Mouse (Mus musculus): ENCODE measurements around the gene Mrpl58. TPM values are rescaled to one million over a fixed set of nuclear protein-coding genes. Genes with fewer than 3 reads are reported as not detected.
A peak's percentile ranks its signal among the peaks of the same experiment; 100 is the strongest.

The Mrpl58 gene
- polyA plus RNA-seq, 1 experiment from 2014 or later = 162 TPM

DNA sequence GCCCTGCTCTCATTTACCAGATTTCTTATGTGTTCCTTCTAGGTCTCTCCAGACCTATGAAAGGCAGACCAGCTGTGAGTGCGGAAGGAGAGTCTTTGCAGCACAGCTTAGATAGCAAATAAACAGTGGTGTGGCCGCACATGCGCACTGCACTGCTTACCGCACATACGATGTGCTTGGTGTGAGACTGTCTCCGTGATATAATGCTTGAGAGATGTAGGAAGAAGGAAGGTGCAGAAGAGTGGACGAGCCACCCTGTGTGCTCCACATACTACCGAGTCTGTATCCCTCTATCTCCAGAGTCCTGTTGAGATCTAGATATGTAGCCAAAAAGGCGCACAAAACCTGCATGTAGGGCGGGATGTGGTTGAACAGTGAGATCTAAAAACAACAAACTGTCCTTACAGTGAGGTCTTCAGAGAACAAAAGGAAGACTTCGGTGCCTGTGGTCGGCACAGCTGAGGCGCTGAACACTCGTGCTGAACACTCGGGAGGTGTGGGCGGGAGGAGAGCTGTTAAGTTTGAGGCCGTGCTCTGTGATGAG, 3.4 kb downstream of the Mrpl58 start:
- H3K9ac ChIP-seq = no peak overlapping the region
- no peak for ATAC-seq (ENCODE audit: insufficient number of reproducible peaks, low FRiP score)
- WGBS = 86% methylated on average over 17 of the region's 17 CpGs

DNA sequence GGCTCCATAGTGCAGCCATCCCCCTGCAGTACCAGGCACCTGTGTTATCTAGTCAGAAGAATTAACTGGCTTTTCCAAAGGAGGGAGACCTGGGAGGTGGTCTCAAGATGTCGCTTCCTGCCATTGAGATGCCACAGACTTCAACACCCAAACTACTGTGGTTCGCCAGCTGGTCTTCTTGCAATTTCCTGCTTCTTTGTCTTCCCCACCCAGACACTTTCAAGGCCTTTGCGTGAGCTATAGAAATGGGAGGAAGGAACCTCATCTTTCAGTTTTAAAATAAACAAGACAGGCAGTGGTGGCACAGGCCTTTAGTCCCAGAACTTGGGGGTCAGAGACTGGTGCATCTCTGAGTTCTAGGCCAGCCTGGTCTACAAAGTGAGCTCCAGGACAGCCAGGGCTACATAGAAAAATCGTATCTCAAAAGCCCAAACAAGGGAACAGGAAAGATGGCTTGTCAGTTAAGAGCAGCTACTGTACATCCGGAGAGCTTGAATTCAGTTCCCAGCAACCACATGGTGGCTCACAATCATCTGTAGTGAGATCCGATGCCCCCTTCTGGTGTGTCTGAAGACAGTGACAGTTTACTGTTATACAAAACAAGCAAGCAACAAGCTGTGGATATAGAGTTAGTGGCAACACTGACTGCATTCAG, 4.8 kb downstream of the Mrpl58 start:
- ATAC-seq (ENCODE audit: insufficient number of reproducible peaks, low FRiP score) = no peak

More for the DNA sequence above, 3.4 kb downstream of the Mrpl58 start:
- Histone ChIP-seq H3K4me2 (no peak overlapping the region), H3K9me3 (replicated peaks) (no peaks in the 10 kb centered on the region), H3K4me3 (no peak overlapping the region), H3K27ac (ENCODE audit: poor library complexity, severe bottlenecking) (no peak overlapping the region), H3K36me3 (peaks cover 51% of the 10 kb centered on the region), H3K27me3 (replicated peaks) (no peaks in the 10 kb centered on the region), H3K4me1 (replicated peaks) (peaks cover 16% of the 10 kb centered on the region)

DNA sequence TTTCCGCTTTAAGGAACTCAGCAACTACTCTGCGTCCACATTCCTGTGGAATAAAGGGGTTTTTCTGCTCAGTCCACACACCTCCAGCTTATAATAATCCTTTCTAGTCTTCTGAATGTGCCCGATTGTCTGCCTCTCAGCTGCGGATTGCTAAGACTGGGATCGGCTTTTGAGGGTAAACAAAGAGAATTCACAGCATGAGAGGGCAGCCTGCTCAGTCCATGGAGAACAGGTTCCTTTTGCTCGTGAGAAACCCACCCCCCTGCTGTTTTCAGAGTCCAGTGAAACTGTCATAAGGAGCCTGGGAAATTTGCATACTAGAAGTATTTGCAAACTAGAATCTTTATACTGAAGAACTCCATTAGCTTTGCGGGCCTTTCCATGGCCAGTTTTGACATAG, 6.0 kb downstream of the Mrpl58 start:
- WGBS = 87% methylated on average over 7 of the region's 7 CpGs
- Histone ChIP-seq H3K4me2 (no peak overlapping the region), H3K36me3 (peaks cover 51% of the 10 kb centered on the region), H3K4me3 (no peak overlapping the region), H3K4me1 (replicated peaks) (peaks cover 18% of the 10 kb centered on the region), H3K9ac (no peak overlapping the region), H3K9me3 (replicated peaks) (no peaks in the 10 kb centered on the region), H3K27me3 (replicated peaks) (no peaks in the 10 kb centered on the region), H3K27ac (ENCODE audit: poor library complexity, severe bottlenecking) (no peak overlapping the region)
- no peak for ATAC-seq (ENCODE audit: insufficient number of reproducible peaks, low FRiP score)

More for the DNA sequence above, 4.8 kb downstream of the Mrpl58 start:
- H3K27me3 ChIP-seq (replicated peaks) = no peaks in the 10 kb centered on the region
- 0 out of 2 replicates have a peak overlapping the region, but pooled peaks have one; percentile 15 for H3K27ac ChIP-seq (ENCODE audit: poor library complexity, severe bottlenecking)
- WGBS = 71% methylated on average over 6 of the region's 6 CpGs
- peaks cover 19% of the 10 kb centered on the region for H3K4me1 ChIP-seq (replicated peaks)
- H3K36me3 ChIP-seq = peaks cover 51% of the 10 kb centered on the region
- H3K4me3 ChIP-seq = no peak overlapping the region
- no peak overlapping the region for H3K9ac ChIP-seq
- no peak overlapping the region for H3K4me2 ChIP-seq
- no peaks in the 10 kb centered on the region for H3K9me3 ChIP-seq (replicated peaks)

DNA sequence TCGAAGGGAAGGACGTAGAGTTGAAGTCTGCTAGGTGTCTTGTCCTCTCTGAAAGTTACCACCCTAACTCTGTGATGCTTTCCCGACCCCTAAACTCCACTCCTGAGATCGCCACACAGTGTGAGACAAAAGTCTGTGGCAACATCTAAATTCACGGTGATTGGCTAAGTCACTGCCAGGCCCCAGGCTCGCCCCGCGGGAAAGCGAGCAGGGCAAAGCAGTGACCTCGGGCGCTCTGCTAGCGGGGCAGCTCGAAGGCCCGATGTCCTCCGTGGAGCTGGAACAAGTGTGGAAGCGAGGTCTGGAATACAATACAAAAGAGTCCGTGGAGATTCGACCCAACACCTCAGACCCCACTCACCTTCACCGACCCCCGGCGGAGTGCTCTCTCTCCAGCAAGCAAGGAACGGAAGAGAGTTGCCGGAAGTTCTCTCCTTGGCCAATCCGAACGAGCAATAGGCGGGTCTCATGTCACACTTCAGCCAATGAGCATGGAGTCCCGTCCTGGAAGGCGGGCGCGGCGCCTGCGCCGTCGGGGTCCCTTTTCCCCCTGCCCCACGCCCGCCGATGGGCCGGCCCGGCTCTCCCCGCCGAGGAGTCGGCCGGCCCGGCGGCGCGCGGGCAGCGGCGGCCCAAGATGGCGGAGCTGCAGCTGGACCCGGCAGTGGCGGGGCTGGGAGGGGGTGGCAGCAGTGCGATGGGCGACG, 16.1 kb downstream of the Mrpl58 start, which contains the start of the genes Atp5h and Kctd2:
Gene Atp5h, minus strand, starts transcription at position 432 of the 707 bp plus-strand sequence.
Gene Kctd2, plus strand, starts transcription at position 598 of the 707 bp plus-strand sequence.
- Histone ChIP-seq H3K27ac (ENCODE audit: poor library complexity, severe bottlenecking) (peak within 1 kb of the TSS; percentile 92), H3K9ac (peak within 1 kb of the TSS; percentile 100), H3K27me3 (replicated peaks) (no peaks in the 10 kb centered on the region), H3K4me1 (replicated peaks) (peaks cover 58% of the 10 kb centered on the region), H3K4me2 (peak within 1 kb of the TSS; percentile 97), H3K9me3 (replicated peaks) (no peaks in the 10 kb centered on the region), H3K36me3 (peaks cover 52% of the 10 kb centered on the region), H3K4me3 (peak within 1 kb of the TSS; percentile 99)
- whole genome bisulfite sequencing = under 1% methylated on average over 53 of the region's 56 CpGs
- peak; percentile 98 for ATAC-seq (ENCODE audit: insufficient number of reproducible peaks, low FRiP score)

DNA sequence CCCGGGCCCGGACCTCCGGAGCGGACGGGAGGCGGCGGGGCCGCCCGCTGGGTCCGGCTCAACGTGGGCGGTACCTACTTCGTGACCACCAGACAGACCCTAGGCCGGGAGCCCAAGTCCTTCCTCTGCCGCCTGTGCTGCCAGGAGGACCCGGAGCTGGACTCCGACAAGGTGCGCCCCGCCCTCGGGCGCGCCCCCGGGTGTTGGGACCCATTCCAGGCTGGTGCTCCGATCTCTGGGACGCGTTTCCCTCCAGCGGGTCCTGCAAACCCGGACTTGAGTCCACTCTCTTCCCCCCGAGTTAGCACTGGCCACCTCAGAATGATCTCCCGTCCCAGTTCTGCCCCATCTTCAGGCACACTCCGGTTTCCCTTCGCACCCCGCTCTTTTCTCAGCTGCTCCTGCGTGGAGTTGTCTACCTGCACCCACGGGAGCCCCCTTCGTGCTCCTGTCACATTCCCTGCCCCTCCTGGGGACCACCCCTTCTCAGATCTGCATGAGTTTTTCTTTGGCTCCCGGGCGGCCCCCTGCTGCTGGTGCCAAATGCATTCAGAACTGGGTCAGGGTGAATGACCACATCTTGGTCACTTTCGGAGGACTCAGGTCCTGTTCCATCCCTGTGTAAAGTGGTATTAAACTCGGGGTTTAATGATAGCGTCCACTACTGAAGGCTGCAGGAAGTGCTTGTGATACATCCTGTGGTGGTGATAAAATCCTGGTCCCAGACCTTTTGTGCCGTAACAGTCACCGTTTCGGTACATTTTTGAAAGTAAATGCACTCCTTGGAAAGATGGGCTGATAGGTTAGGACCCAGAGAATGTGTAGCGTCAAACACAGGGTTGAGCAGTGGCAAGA, 17.0 kb downstream of the Mrpl58 start:
- Histone ChIP-seq H3K4me3 (peak overlapping the region; percentile 99), H3K36me3 (peaks cover 53% of the 10 kb centered on the region), H3K9me3 (replicated peaks) (no peaks in the 10 kb centered on the region), H3K27ac (ENCODE audit: poor library complexity, severe bottlenecking) (peak overlapping the region; percentile 92), H3K4me1 (replicated peaks) (peaks cover 50% of the 10 kb centered on the region), H3K27me3 (replicated peaks) (no peaks in the 10 kb centered on the region), H3K4me2 (peak overlapping the region; percentile 97), H3K9ac (peak overlapping the region; percentile 100)
- 1% methylated on average over 44 of the region's 45 CpGs for WGBS
- ATAC-seq (ENCODE audit: insufficient number of reproducible peaks, low FRiP score) = peak; percentile 60

DNA sequence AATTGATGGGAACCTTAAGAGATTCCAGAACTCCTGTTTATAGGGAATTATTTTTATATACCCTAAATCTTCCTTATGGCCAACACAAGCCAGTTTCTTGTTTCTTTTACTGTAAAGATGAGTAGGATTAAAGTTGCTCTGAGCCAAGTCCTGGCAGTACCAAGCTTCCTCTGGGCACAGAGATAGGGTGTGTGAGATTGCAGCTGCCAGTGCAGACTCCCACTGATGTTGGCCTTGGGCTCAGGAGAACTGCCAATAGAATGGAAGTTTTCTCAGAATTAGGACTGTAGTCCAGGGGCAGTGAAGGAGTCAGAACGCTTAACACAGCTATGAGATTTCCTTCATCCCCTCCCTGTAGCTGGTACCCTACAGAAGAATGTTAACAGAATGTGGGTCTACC, 17.8 kb downstream of the Mrpl58 start:
- no peak for ATAC-seq (ENCODE audit: insufficient number of reproducible peaks, low FRiP score)
- 65% methylated on average over 1 of the region's 1 CpGs for WGBS
- H3K27ac ChIP-seq (ENCODE audit: poor library complexity, severe bottlenecking) = no peak overlapping the region
- no peaks in the 10 kb centered on the region for H3K9me3 ChIP-seq (replicated peaks)
- H3K4me2 ChIP-seq = peak overlapping the region; percentile 97
- H3K27me3 ChIP-seq (replicated peaks) = no peaks in the 10 kb centered on the region
- H3K4me1 ChIP-seq (replicated peaks) = peaks cover 42% of the 10 kb centered on the region
- H3K4me3 ChIP-seq = peak overlapping the region; percentile 99
- peak overlapping the region; percentile 17; the same call in 1 of the 2 replicates for H3K9ac ChIP-seq
- H3K36me3 ChIP-seq = peaks cover 51% of the 10 kb centered on the region

DNA sequence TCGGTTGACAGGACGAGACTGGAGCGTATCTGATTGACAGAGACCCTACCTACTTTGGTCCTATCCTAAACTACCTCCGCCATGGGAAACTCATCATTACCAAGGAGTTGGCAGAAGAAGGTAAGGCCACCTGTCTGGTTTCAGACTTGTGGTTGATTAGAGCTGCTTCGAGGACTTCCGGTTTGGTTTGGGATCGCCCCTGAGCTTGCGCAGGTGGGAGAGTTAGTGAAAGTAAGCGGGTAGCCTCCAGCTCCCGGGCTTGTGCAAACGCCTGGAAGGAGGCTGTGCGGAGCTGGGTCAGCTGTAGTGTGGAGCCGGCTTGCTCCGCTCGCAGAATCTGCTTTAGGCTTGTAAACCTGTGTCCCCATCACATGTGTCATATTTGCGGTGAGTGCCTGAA, 18.4 kb downstream of the Mrpl58 start:
- WGBS = 89% methylated on average over 16 of the region's 16 CpGs
- no peak overlapping the region for H3K9ac ChIP-seq
- H3K4me3 ChIP-seq = no peak overlapping the region
- no peaks in the 10 kb centered on the region for H3K9me3 ChIP-seq (replicated peaks)
- peaks cover 36% of the 10 kb centered on the region for H3K4me1 ChIP-seq (replicated peaks)
- no peak for ATAC-seq (ENCODE audit: insufficient number of reproducible peaks, low FRiP score)
- H3K27ac ChIP-seq (ENCODE audit: poor library complexity, severe bottlenecking) = no peak overlapping the region
- H3K27me3 ChIP-seq (replicated peaks) = no peaks in the 10 kb centered on the region
- H3K36me3 ChIP-seq = peaks cover 49% of the 10 kb centered on the region
- H3K4me2 ChIP-seq = no peak overlapping the region

DNA sequence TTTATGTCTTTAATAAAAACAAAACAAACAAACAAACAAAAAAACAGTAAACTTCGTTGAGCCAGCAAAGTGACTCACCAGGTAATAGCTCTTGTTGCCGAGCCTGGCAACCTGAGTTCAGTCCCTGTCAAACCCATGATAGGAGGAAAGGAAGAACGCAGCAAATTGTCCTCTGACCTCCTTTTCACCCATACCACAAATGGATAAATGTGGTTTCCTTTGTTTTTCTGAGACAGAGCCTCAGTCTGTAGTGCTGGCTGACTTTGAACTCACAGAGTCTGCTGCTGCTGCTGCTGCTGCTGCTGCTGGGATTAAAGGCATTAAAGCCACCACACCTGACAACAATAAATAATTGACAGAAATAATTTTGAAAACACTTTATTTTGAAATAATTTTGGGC, 19.5 kb downstream of the Mrpl58 start:
- Histone ChIP-seq H3K27me3 (replicated peaks) (no peaks in the 10 kb centered on the region), H3K4me3 (no peak overlapping the region), H3K27ac (ENCODE audit: poor library complexity, severe bottlenecking) (no peak overlapping the region), H3K36me3 (peaks cover 46% of the 10 kb centered on the region), H3K9me3 (replicated peaks) (no peaks in the 10 kb centered on the region), H3K4me1 (replicated peaks) (peaks cover 35% of the 10 kb centered on the region), H3K4me2 (no peak overlapping the region), H3K9ac (no peak overlapping the region)
- no peak for ATAC-seq (ENCODE audit: insufficient number of reproducible peaks, low FRiP score)
- WGBS = 90% methylated on average over 3 of the region's 3 CpGs

DNA sequence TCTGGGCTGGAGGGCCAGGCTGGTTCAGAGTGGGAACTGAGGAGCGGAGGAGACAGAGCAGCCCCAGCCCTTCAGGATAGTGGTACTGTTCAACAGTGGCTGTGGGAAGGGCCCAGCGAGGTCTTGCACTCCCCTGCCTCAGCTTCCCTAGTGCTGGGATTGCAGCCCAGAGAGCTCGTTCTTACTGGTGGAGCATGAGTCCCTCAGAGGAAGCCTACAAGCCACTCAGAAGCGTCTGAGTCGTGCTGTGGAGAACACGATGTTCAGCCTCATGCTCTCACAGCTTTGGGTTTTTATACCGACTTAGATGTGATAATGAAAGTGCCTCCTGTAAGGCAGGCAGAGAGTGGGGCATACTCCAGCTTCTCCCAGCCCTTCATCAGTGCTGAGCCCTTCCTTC, 21.1 kb downstream of the Mrpl58 start:
- H3K9ac ChIP-seq = no peak overlapping the region
- no peak overlapping the region for H3K4me3 ChIP-seq
- peaks cover 57% of the 10 kb centered on the region for H3K36me3 ChIP-seq
- H3K9me3 ChIP-seq (replicated peaks) = no peaks in the 10 kb centered on the region
- no peak overlapping the region for H3K27ac ChIP-seq (ENCODE audit: poor library complexity, severe bottlenecking)
- 84% methylated on average over 7 of the region's 7 CpGs for WGBS
- H3K27me3 ChIP-seq (replicated peaks) = no peaks in the 10 kb centered on the region
- H3K4me1 ChIP-seq (replicated peaks) = peaks cover 25% of the 10 kb centered on the region
- no peak overlapping the region for H3K4me2 ChIP-seq
- no peak for ATAC-seq (ENCODE audit: insufficient number of reproducible peaks, low FRiP score)

DNA sequence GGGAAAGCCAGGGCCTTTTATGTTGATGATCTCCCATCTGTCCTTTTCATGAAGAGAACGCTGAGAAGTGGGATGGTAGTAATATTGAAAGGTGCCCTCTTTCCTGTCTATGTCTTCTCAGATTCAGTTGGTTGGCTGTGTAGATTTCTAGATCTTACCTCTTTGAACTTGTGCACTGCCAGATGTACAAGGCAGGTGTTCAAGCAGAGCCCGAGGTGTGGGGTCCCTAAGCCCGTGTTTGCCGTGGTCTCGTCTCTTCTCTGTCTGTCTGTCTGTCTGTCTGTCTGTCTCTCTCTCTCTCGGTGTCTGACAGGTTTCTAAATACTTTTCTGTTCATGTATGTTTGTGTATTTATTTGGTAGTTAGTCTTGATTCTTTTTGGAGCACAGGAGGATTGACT, 22.1 kb downstream of the Mrpl58 start:
- Histone ChIP-seq H3K27ac (ENCODE audit: poor library complexity, severe bottlenecking) (no peak overlapping the region), H3K4me1 (replicated peaks) (peaks cover 24% of the 10 kb centered on the region)
- 88% methylated on average over 6 of the region's 6 CpGs for WGBS

More for the DNA sequence above, 22.1 kb downstream of the Mrpl58 start:
- H3K36me3 ChIP-seq = peaks cover 67% of the 10 kb centered on the region
- no peaks in the 10 kb centered on the region for H3K9me3 ChIP-seq (replicated peaks)
- no peak for ATAC-seq (ENCODE audit: insufficient number of reproducible peaks, low FRiP score)
- no peak overlapping the region for H3K4me2 ChIP-seq
- no peaks in the 10 kb centered on the region for H3K27me3 ChIP-seq (replicated peaks)
- no peak overlapping the region for H3K4me3 ChIP-seq
- H3K9ac ChIP-seq = no peak overlapping the region

Measured in heart, embryonic 12.5 days (tissue).